Mouse (Mus musculus): Measurements from ENCODE around the gene Adgrg5.
A peak's percentile ranks its signal among the peaks of the same experiment; 100 is the strongest.

Adgrg5 gene

GRCm38 (mm10) chr8:94967554-94967953, 44.1 kb downstream of the Adgrg5 start:
- no peak for DNase-seq (ENCODE audit: low spot score in 2 of 2)

DNA sequence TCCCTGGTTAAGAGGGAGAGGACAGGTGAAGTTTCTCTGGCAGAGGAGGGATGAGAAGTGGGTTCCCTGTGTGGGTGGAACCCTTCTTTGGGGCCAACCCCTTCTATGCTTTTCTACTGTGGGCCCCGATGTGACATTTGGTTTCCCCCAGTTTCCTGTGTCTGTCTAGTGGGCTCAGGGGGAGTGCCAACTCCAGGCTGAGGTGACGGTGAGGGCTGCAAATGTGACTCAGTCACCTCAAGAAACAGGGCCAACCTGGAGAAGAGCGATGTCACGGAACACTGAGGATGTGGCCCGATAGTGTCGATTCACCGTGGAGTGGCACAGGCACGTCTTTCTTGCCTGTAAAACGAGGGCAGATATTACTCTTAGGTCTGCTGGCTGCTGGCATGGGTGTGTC, 49.8 kb downstream of the Adgrg5 start:
- DNase-seq (ENCODE audit: low spot score in 2 of 2): no peak

GRCm38 (mm10) chr8:94973786-94974185, 50.3 kb downstream of the Adgrg5 start:
- DNase-seq (ENCODE audit: low spot score in 2 of 2): no peak

GRCm38 (mm10) chr8:94974467-94975165, 51.1 kb downstream of the Adgrg5 start, which contains the start of gene Adgrg1:
Adgrg1 (plus strand) TSS chr8:94974751.
- DNase-seq (ENCODE audit: low spot score in 2 of 2): no peak

DNA sequence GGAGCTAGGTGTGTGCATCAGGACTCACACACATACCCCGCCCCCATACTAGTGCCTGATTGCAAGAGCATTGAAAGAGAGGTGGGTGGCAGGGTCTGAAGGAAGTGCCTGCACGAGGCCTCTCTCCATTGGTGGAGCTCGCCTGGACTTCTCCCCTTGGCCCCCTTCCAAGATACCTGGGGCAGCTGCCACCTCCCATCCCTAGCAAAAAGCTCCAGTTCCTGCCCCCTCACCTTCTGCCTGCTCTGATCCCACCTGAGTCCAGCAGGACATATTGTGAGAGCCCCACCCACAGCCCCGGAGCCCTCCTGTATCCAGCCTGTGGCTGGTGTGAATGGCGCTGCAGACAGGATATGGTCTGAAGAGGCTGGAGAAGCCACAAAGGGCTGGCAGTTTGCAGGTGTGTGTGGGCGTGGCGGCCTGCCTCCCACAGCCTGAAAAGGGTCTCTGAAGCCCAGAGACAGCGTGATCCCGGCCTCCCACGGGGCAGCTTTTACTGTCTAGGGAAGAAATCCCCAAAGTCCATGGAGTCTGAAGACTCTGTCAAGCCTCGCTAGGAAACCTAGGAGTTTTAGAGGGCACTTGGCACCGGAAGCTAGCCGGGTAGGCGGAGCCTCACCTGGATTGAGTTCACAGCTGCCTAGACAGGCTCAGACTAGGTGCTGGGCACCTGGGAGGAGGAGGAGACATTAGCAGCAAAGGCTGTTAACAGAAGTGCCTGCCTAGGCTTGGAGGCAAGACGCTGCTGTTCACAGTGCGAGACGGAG, 53.3 kb downstream of the Adgrg5 start:
- no peak for DNase-seq (ENCODE audit: low spot score in 2 of 2)

DNA sequence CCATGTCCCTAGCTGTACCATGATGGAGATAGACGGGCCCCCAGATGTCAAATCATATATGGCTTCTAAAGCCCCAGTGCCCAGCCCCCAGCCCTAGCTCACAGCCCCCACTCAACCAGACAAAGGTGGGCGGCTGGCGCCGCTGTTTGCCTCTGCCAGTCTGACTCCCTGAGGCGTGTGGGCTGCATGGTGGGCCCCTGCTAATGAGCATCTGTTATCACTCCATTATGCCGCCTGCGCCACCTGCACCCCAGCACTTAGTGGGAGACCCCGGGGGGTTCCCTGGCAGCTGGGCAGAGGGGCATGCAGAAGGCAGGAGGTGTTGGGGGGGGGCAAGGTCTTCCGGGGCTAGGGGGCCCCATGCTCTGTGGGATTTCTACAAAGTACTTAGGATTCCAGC, 54.6 kb downstream of the Adgrg5 start:
- DNase-seq (ENCODE audit: low spot score in 2 of 2): no peak

DNA sequence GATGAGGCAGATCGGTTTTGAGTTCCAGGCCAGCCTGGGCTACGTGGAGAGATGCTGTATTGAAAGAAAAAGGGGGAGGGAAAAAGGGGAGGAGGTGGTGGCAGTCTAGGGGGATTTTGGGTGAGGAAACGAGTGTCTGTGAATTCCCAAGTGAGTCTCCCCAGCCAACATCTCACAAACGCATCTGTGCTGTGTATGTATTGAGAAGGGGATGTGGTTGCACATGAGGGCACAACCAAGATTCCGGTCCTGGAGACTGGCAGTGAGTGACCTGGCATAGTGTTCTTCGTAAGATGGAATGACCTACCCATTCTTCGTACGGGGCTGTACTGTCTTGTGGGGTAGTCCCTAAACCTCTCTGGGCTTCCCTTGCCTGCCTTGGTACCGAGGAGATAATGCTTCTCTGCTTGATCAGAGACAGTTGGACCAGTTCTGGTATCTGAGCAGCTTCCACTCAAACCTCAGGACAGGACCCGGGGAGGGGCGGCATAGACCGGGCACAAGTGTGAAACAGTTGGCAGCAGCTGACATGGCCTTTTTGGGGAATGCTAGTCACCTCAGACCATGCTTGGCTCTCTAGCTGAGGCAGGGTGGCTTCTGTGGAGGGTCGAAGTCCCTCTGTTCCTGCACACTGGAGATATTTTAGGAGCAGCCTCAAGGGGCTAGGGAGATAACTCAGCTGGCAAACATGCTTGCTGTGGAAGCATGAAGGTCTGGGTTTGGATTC, 55.3 kb downstream of the Adgrg5 start:
- no peak for DNase-seq (ENCODE audit: low spot score in 2 of 2)

DNA sequence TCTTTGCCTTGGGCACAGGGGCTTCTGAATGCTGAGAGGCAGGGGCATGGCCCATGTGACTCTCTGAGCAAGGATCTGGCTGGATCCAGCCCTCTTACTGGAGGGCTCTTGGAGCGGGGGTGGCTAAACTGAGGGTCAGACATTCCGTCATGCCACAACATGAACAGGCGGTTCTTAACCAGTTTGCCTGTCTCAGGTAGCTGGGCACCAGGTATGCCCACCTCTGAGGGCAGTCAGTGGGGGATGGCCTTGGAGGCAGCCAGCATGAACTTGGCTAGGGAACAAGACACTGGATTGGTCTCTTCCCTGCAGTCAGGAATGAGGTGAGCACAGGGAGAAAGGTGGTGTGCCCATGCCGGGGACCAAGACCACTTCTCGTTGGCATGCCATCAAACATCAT, 56.7 kb downstream of the Adgrg5 start:
- no peak for DNase-seq (ENCODE audit: low spot score in 2 of 2)

DNA sequence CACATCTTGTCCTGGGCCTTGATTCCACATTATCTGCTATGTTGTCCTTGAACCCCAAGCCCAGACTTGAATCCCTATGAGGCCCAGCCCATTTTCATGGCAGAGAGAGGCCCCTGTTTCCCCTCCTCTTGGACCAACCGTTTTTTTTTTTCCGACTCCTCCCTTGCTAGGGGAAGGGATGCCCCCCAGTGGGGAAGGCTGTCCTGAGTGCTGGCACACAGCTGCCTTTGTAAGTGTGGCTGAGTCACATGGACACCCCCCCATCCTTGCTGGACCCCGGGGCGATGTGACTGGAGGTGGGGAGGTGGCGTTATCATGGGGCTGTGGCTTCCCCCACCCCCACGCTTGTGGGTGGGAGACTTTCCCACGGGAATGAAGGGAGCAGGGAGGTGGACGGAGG, 57.5 kb downstream of the Adgrg5 start:
- DNase-seq (ENCODE audit: low spot score in 2 of 2): no peak

DNA sequence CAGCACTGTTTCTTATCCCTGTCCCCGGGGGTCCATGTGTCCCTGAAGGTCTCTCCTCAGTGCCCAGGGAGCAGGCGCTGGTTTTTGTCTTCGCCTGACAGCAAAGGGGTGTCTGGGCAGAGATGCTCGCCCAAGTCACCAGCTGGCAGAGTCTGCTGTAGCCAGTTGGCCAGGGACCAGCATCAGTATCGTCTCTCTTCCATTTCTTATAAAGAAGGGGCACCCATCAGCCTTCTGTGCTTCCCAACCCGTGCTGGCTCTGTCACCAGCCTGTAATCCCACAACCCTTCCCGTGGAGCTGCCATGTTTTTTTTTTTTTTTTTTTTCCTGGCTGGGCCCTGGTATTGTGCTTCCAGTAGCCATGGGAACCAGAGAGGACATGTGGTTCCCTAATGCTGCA, 58.4 kb downstream of the Adgrg5 start:
- no peak for DNase-seq (ENCODE audit: low spot score in 2 of 2)

GRCm38 (mm10) chr8:94983146-94983545, 59.7 kb downstream of the Adgrg5 start:
- DNase-seq (ENCODE audit: low spot score in 2 of 2): no peak

GRCm38 (mm10) chr8:94983881-94984516, 60.5 kb downstream of the Adgrg5 start:
- DNase-seq (ENCODE audit: low spot score in 2 of 2): peak in 1 of 2 experiments; percentile 71

DNA sequence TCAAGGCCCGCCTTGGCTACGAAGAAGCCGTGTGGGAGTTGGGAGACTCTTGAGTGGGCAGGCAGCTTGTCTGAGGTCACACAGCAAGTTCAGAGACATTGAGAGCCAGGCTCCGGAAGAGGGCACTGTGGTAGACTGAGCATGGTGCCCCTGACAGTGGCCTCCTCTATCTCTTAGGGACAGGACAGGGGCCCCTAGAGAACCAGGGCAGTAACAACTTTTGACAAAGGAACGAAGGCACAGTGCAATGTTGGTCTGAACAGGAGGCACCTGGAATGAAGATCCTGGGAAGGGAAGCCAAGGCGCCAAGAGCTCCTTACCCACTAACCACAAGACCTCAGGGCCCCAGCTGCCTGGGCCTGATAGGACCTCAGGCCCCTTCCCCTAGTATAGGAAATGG, 61.5 kb downstream of the Adgrg5 start:
- DNase-seq (ENCODE audit: low spot score in 2 of 2): no peak

GRCm38 (mm10) chr8:94986676-94987075, 63.2 kb downstream of the Adgrg5 start:
- DNase-seq (ENCODE audit: low spot score in 2 of 2): peak; percentile 64 to 71

- no peak for DNase-seq (ENCODE audit: low spot score in 2 of 2)
Observed at GRCm38 (mm10) chr8:94987553-94987952, 64.1 kb downstream of the Adgrg5 start.

DNA sequence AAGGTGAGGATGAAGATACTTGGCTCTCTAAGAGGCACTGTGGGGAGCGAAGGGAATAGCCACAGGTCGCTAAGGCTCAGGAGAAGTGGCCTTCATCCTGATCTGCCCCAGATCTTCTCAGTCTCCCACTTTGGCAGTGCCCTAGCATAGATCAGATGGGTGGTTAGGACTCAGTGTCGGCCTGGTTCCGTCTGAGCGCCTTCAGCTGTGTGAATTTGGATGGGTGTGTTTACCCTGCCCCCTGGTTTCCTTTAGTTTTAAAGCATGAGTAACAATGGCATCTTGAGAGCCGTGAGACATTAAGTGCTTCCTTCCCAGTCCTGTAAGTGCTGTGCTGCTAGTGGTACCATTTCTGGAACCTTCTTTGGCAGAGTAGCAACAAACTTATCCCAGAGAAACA, 65.1 kb downstream of the Adgrg5 start:
- no peak for DNase-seq (ENCODE audit: low spot score in 2 of 2)

- DNase-seq (ENCODE audit: low spot score in 2 of 2): no peak
Observed at GRCm38 (mm10) chr8:94989711-94990110, 66.2 kb downstream of the Adgrg5 start.

- DNase-seq (ENCODE audit: low spot score in 2 of 2): no peak
Observed at GRCm38 (mm10) chr8:94990598-94991453, 67.3 kb downstream of the Adgrg5 start.

DNA sequence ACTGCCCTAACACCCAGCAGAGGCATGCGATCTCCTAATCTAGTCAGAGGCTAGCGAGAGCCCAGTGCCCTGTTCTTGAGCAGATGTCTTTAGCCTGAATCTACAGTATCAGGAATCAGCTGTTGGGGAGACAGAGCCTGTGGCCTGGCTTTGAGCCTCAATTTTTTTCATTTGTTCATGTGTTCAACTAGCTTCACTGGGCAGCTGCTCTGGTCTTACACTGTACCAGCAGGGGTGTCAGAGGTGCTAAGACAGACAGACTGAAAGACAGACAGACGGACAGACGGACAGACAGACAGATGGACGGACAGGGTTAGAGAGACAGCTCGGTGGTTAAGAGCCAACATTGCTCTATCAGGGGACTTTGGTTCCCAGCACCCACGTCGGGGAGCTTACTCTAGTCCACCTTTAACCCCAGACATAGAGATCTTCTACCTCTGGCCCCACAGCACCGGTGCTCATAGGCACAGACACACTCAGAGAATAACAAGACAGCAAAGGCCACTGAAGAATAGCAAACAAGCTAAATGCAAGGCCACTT, 68.0 kb downstream of the Adgrg5 start:
- DNase-seq (ENCODE audit: low spot score in 2 of 2): no peak

DNA sequence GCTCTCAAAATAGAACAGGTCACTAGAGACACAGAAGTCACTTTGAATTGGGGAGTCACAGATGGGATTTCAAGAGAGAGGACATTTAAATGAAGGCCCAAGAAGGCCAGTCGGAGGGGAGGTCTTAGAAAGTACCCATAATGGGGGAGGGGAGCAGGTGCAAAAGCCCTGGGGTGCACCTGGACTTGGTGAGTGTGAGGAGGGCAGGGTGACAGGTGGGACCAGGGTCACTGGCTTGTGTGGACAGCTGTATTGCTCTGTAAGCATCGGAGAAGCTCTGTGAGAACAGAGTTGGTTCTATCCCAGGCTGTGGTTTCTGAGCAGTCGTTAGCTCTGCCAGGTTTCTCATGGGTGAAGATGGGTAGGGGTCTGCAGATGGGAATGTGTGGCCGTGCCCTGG, 68.5 kb downstream of the Adgrg5 start:
- no peak for DNase-seq (ENCODE audit: low spot score in 2 of 2)

- DNase-seq (ENCODE audit: low spot score in 2 of 2): peak; percentile 70 to 72
Observed at GRCm38 (mm10) chr8:94992534-94992933, 69.0 kb downstream of the Adgrg5 start.

All from frontal cortex, postnatal 10 days (tissue).